Mouse (Mus musculus) lung, postnatal 10 days (tissue): Measurements from ENCODE around the gene C8a.

Source experiments
- DNase-seq: peaks from one replicate; pipeline ENCODE4 v3.0.0; 2021

Gene C8a

DNA sequence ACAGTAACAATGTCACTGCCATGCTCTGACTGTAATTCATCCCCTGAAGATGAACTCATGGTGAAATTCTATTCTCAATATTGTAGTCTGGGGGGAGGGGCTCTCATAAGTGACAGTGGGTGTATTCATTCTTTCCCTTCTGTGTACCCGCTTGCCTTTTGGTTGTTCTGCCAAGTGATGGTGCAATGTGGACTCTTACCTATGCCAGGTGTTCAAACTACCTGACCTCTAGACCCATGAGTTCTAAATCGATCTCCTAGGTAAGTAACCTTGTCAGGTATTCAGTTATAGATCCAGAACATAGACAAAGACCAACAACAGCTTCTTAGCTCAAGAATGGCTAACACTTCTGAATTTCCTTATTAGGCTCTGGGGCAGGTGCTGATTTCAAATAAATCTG, 37.9 kb downstream of the C8a start:
- DNase-seq, result no peak

DNA sequence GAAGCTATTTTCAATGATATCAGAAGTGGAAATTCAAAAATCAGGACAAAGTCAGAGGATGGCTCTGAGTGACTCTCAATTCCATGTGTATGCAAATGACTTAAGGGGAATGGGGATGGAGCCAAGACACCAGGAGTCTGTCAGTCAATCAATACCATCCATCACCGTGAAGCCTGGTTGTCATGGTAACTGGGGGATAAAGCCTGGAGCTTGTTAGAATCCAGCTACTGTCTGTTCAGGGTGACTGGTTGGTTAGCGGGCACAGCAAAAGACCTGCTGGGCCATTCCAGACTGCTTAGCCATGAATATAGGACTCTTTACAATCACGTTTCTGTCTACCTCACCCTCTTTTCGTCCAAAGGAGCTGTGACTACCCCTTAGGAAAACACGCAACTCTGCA, 41.1 kb downstream of the C8a start:
- DNase-seq, result no peak

DNA sequence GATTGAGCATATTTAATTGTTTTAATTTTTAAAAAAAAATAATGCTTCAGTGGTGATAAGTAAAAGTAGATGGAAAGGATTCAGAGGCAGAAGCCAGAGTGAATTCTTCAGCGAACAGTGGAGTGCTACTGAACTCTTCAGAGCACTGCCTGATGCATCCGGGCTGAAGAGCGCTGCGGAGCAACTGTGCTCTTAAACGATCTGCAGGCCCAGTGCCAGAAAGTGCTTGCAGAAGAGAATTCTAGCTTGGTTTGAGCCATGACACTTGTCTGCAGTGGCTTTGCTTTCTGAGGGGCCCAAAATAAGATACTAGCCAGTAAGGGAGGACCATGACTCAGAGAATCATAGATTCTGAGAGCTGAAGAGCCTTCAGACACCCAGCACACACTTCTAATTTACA, 47.3 kb downstream of the C8a start:
- peak; percentile 7 for DNase-seq

DNA sequence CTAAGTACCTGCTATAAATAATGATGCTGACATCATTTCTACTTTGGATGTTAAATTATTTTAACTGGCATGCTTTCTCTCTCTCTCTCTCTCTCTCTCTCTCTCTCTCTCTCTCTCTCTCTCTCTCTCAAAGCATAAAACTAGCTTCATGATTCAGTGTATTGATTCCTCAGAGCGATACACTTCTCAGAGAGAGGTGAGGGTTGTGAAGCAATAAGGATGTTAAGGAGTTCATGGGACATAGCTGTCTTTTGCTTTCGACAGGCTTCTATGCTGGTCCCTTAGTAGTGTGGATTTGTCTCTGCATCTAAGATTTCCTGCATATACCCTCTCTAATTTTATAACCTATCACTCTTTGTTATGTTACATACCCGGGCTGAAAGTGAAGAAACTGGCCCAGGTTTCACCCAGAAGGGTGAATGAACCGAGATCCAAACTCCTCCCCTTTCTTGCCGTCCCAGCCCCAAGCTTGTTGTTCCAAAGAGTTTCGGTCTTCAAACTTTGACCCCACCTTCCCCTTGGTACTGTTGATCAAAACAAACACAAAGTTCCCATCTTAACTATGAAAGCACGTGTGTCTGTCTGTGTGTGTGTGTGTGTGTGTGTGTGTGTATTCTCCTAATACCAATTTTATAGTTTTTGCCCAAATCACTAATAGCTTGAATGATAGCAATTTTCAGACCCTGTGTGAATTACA, 51.7 kb downstream of the C8a start:
- DNase-seq, result no peak

DNA sequence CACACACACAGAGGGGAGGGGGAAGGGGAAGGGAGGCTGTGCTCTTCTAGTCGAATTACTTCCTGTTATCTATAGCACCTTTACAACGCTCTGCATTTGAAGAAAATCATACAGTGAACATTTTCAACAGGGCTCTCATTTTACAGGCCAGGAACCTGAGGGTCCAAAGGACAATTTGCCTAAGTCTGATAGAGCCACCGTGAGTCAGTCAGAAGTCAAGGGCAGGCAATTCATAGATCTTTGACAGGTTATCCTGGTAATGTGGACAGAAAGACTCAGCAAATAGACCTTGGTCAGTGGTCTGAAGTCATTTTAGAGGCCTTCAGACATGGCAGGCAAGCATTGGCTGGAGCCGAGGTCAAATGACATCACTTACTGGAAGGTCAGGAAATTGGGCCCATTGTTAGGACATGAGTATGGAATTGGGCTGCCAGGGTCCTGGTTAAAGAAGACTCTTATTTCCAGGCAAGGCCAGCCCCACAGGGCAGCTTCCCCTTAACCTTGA, 52.5 kb downstream of the C8a start:
- no peak for DNase-seq

DNA sequence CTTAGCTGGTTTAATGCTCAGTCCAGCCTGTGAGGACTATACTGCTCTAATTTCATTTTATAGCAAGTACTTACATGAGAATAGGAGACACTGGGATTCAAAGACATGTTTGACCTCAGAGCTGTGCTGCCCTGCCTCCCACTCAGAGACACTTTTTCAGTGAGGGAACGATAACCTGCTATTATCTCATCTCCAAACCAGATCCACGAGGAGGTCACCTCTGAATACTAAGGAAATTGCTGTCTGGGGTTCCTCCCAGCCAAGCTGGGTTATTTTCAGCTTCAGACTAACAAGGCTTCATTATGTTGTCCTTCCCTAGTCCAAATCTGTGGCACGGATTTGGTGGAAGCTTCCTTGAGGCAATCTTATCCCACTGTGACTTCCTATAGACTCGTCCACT, 56.3 kb downstream of the C8a start:
- no peak for DNase-seq

DNA sequence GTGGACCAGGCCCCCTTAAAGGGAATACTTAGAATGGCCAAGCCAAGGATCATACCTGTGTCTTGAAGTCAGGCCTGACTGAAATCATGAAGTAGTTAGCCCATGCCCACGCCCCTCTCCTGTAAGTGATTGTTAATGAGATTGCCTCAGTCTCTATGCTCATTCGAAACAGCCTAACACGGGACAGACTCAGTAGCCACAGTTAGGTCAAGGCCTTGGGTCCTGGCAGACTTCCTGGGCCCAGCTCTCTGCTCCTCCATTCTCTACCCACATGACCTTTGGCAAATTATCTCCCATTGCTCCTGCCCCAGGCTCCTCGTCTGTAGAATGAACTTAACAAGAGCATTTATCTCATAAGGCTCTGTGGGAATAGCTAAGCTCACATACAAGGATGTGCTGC, 57.2 kb downstream of the C8a start:
- DNase-seq, result no peak

DNA sequence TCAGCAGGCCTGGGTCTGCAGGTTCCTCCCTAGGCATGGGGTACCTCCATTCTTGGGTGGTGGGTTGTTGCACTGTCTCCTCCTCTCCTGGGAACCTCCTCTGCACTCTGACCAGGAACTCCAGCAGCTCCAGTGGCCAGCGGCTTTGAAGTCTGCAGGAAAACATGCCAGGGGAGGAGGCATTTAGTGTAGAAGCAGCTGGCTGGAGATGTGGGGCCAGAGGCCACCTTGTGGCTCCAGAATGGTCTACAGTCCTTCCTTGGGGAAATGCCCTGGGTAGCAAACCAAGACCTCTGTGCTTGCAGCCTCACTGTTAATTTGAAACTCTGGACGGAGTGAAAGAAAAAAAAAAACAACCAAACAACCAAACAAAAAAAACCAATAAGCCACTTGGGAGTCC, 58.7 kb downstream of the C8a start:
- DNase-seq, result no peak

DNA sequence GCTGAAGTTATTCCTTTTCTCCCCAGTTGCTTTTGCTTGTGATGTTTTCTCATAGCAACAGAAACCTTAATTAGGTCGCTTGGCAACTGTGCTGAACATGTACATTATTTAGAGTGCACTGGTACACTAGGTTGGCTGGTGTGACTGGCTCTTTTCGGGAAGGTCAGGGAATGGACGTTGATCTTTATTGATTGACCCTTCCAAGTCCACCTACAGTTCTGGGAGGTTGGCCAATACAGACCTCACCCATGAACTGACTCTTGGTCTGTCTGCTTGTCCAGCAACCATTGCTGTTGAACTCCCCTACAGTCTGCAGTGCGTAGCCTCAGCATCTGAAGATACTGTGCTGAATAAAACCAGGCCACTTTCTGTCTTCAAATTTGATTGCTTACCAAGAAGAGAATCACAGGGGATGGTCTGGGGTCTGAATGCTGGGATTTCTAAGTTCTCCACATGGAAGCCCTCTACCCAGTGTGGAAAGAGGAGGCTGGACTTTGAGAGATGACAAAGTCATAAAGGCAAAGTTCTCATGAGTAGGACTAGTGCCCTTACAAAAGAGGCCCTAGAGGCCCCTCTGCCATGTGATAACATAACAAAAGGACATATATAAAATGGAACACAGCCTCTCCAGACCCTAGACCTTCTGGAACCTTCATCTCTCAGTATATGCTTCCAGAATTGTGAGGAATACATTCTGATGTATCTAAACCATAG, 59.5 kb downstream of the C8a start:
- no peak for DNase-seq

DNA sequence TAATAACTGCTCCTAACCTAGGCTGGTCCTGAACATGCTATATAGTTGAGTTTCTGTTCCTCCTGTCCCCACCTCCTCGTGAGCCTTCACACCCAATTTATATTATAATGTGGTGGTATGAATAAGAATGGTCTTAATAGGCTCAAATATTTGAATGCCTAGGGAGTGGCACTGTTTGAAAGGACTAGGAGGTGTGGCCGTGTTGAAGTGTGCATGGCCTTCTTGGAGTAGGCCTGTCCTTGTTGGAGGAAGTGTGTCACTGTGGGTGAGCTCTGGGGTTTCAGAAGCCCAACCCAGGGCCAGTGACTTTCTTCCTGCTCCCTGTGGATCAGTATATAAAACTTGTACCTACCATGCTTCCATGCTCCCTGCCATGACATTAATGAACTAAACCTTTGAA, 62.6 kb downstream of the C8a start:
- DNase-seq, result no peak

DNA sequence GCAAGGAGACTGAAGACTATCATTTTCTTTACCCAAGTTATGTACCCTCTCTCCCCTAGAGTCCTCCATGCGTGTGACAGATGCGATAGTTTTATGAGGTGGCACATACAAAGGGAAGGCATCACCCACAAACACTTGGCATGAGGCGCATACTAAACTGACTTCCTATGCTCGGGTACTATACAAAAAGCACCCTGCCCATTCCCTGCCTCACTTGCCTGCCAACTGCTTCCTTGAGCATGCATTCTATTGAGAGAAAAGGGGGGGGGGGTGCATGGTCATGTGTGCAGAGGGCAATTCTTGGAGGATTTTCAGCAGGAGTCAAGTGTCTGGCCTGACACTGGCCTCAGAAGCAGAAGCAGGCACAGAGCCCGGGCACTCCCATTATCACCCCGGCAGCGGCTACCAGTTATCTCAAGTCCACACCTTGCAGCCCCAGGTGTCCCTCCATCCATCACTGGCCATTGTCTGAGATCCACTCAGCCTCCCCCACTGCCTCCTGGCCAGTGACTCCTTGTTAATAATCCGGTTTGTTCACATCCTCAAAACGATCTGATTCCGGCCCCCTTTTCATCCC, 65.4 kb downstream of the C8a start:
- DNase-seq, result no peak

DNA sequence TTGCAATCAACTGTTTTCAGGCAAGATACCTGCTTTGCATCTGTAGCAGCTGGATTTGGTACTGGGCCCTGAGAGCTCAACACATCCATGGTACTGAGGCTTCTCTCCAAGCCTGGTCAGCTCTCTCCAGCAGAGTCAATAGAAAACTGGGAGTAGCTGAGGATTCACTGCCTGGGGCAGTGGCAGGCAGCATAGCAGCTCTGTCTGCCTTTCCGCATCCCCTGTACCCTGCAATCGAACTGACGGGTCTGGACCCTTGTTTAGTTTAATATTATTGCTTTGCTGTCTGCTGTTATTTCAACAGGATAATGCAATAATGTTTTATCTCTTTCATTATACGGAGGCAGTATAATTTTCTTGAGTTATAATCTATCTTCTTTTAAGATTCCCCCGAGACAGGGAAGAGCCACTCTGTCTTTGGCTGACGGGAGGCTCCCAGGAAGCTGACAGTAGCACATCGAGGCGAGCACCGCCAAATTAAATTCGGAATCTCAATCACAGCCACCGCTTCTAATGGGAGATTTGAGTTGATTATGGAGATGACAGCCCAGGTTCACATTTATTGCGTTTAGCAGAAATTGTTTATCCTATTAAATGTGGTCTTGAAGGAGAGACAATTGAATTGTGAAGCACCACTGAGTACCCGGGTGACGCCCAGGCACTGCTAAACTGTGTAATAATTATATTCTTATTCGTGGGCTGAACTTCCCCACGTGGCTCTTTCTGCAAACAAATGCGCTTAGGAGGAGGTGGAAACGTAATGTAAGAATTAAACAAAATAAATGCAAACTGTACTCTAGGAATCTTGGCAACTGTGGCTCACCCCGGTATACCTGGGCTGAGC, 70.6 kb downstream of the C8a start:
- no peak for DNase-seq

DNA sequence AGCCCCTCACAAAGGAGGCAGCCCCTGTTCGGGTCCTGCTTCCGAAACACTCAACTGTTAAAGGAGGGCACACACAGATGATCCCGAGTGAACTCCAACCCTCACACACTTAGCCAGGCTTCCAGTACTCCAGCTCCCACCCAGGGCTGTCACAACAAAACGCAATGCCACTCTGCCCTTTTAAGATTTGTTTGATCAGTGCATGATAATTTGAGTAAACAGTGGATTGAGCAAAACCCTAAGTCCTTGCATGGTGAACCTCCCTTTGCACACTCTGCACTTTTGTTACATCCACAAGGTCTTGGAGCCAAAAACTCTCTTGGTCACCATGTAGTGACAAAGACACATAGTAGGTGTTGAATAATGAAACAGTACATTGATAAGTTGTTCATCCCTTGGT, 72.1 kb downstream of the C8a start:
- DNase-seq, result no peak

DNA sequence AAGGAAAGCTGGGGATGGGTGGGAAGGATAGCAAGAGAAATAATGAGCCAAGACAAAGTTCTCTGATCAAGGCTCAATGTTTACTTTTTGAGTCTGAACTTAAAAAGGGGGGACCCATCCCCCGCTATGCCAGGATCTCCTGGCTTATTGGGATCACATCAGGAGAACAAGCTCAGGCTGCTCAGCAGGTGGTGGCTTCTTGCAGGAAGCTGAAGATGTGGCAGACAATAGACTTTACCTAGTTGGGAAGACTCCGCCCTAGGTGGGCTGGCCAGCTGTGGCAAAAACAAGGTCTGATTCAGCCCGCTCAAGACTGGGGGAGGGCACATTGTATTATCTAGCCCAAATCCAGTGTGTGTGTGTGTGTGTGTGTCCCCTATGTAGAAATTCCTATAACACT, 74.6 kb downstream of the C8a start:
- no peak for DNase-seq

DNA sequence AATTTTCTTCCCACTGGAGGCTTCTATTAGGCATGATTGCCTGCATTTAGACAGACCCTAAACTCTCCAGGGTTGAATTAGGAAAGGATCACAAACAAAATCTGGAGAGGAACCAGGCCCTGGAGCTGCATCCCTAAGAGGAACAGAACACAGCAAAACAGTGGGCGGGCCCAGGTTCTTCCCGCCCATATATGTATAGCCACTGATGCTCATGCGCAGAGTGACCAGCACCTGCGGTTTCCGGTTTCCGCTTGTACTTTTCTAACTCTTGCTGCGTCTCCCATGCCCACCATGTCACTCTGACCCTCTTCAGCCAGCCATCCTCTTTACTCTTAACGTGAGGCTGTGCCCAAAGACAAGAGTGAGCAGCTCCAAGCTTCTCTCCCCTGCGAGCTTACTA, 77.2 kb downstream of the C8a start:
- DNase-seq, result no peak

DNA sequence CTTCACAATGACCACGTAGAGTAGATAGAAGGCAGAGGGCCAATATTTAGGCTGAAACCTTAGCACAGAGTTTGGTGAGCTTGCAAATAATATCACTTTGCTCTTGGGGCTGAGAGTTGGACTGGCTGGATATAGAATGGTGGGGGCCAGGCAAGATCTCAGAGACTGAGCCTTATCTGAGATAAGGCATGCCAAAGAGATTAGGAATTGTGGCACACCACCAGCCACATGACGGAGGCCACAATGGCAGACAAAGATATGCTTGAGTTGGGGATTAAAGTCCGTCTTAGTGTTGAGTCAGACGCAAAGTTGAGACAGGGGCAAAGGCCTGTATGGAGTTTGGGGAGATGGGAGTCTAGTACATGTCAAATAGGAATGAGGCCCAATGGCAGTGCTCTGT, 84.1 kb downstream of the C8a start:
- DNase-seq, result no peak

DNA sequence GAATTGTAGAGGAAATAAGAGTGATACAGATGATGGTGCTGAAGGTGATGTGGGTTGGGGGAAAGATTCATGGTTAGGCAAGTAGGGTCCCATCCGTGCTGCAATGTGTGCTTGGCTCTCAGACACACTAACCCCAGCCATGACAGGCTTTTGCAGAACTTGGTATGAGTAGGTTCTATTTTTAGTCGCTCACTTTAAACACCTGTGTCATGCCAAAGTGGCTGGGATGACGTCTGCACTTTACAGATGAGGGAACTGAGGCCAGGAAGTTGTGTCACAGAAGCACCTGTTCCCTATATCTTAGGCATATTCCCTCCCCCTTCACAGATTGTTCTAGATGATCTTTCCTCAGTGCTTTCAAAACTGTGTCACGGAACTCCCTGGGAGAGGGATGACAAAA, 93.9 kb downstream of the C8a start:
- DNase-seq, result no peak

DNA sequence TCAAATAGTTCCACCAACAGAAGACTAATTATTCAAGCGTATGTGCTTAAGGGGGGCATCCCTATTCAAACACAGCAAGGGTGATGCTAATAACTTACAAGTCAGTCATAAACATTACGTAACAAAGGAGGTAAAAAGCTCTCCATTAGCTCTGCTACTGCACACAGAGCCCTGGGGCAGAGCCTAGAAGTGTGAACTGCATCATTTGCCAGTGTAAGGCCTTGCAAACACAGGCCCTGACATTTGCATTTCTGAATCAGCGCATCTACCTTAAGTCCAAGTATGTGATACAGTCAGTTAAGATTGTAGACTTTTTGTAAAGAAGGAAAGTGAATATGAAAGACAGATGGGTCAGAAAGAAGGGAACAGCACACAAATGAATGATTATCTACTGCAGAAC, 94.8 kb downstream of the C8a start:
- DNase-seq, result no peak

DNA sequence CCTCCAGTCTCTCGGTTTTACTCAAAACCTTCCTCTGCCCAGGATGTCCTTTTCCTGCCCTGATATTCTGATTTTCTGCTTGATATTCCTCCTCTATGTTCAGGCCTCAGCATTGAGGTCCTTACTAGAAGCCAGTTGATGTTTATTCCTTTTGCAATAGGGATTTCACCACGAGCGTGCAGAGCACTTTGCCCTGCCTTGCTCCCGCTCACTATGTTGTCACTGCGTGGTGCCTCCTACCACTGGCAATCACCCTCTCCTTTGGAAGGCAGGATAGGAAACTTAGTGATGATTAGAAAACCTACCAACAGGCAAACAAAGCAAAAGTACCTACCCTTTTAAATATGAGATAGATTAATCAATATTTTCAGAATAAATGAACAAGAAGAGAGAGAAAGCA, 96.7 kb downstream of the C8a start:
- DNase-seq, result no peak

DNA sequence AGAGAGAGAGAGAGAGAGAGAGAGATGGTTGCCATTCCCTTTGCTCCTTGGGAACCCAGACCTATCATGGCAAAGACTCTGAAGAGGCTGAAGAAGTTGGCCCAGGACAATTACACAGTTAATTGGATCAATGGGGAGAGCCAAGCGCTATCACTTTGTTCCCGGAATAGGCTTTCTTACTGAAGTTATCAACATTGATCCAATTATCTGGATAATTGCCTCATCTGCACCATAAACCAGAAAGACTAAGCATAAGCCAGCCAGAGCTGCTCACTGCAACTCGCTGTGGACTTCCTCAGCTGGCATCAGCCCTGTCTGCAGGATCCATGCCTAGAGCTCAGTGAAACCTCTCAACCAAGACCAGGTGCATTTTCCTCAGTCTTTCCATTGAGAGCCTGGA, 100.6 kb downstream of the C8a start:
- no peak for DNase-seq

DNA sequence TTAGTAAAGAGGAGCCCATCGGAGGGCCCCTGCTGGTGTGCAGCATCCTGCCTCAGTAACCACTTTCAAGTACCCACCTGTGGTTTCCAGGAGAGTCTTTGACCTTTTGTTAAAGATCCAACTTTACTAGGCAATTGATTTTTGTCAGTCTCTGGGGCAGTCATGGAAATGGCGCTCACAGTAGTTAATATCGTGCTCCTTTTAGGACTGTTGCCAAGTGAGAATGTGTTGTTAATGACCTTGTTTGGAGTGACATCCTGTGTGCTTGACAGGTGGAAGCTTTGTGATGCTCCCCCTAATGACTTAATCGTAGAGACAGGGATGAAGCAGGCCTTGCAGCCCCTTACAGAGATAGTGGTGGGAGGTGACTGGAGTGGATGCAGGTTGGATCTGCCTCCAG, 105.9 kb downstream of the C8a start:
- DNase-seq, result no peak

DNA sequence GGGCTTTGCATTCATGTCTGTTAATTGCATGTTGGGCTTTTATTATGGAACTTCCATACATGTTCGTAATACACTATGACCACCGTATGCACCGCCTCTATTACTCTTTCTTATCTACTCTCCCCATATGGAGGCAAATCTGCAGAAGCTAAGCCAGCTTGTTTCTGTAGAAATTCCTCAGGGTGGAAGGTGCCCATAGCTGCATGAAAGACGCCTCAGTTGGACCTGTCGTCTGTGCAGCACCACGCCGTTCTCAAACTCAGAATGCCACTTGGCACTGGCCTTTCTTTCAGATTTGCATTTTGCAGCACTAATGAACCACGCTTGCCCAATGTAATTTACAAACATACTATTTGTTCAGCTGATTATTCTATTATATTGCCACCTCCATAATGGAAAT, 106.6 kb downstream of the C8a start:
- DNase-seq, result no peak

DNA sequence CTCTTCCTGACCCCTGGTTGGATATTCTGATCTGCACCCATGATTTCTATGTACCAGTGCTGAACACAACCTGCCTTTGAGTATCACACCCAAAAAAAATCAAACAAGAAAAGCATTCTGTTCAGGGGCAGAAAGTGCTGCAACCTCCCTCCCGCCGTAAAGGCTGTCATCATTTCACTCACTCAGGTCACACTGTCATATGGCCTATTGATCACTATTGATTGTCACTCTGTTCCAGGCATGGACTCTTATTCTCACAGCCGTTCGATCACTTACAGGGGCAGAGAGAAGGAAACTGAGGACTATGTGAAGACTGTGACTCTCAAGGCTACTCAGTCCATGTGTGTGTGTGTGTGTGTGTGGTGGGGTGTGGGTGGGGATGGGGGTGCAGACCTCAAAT, 108.0 kb downstream of the C8a start:
- no peak for DNase-seq

DNA sequence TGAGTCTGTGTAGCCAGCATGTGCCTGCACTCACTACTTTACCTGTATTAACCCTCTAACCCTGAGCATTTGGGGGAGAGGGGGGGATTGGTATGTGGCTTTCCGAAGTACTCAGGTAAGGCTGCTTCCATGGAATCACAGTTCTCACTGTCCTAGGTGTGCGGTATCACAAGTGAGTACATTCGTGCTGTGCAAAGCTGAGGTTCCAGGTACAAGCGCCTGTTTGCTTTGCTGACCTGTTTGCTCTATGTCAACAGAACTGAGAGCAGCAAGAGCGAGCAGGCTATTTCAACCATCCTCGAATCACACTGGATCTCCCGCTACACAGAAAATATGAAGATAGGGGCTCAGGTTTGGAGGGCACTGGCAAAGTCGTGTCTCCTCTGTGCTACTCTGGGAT, 110.1 kb downstream of the C8a start, which contains the start of gene C8b:
Gene C8b (plus strand): TSS at position 253 of the 400 bp plus-strand sequence.
- DNase-seq, result no peak
